Mouse (Mus musculus) right cerebral cortex, adult 18-20 months (tissue): ENCODE measurements around the gene Vmn2r22.
"Not testable (repeated sequence)": the region's sequence is repeated elsewhere in the genome, so short reads cannot be mapped to it uniquely, and the experiment has no call there.

Experiments used
- DNase-seq: peaks from one replicate; pipeline ENCODE4 v3.0.0; 2022; ENCODE audit warnings: mixed read lengths

The Vmn2r22 gene

GRCm38 (mm10) chr6:123650625-123651024 is at the start of gene Vmn2r22:
Gene Vmn2r22, minus strand, starts transcription at chr6:123650725.
- not testable (repeated sequence) for DNase-seq

GRCm38 (mm10) chr6:123697213-123697612 is 46.7 kb upstream of the Vmn2r22 start:
- DNase-seq = no peak

GRCm38 (mm10) chr6:123696639-123697038 is 46.1 kb upstream of the Vmn2r22 start:
- not testable (repeated sequence) for DNase-seq

- no peak for DNase-seq
Measured at GRCm38 (mm10) chr6:123657040-123657439, 6.5 kb upstream of the Vmn2r22 start.

GRCm38 (mm10) chr6:123639394-123639793 is 11.1 kb downstream of the Vmn2r22 start:
- not testable (repeated sequence) for DNase-seq

GRCm38 (mm10) chr6:123623784-123624183 is 26.7 kb downstream of the Vmn2r22 start:
- not testable (repeated sequence) for DNase-seq

GRCm38 (mm10) chr6:123588368-123588767 is 62.2 kb downstream of the Vmn2r22 start:
- DNase-seq = not testable (repeated sequence)

GRCm38 (mm10) chr6:123587796-123588328 is 62.7 kb downstream of the Vmn2r22 start:
- not testable (repeated sequence) for DNase-seq

GRCm38 (mm10) chr6:123583988-123584387 is 66.5 kb downstream of the Vmn2r22 start:
- DNase-seq = not testable (repeated sequence)

GRCm38 (mm10) chr6:123574698-123575097 is 75.8 kb downstream of the Vmn2r22 start:
- DNase-seq = not testable (repeated sequence)
